Mouse (Mus musculus) heart, embryonic 15.5 days (tissue): ENCODE results near the gene Gm20906. TPM values are rescaled to one million over a fixed set of nuclear protein-coding genes. Genes with fewer than 3 reads are reported as not detected.
"Not testable (repeated sequence)": the region's sequence is repeated elsewhere in the genome, so short reads cannot be mapped to it uniquely, and the experiment has no call there.

Source experiments
- ATAC-seq: fragments of 200-750 bp; cut with Nextera tagmentation; replicated peaks from 2 replicates; pipeline ENCODE4 v1.8.0; 2017; ENCODE audit warnings: low read depth, moderate TSS enrichment; ENCODE audit not compliant: insufficient number of reproducible peaks, insufficient read depth, low FRiP score
- H3K27ac ChIP-seq: fragments of 300-500 bp; sonication (generic); 2 replicates; pipeline ENCODE4 v1.5.1; 2015; ENCODE audit warnings: mild to moderate bottlenecking, inconsistent platforms
- H3K27me3 ChIP-seq: fragments of 300-500 bp; sonication (generic); 2 replicates; pipeline ENCODE4 v1.6.1; 2015; ENCODE audit warnings: inconsistent platforms
- H3K36me3 ChIP-seq: fragments of 300-500 bp; sonication (generic); 2 replicates; pipeline ENCODE4 v1.6.1; 2015; ENCODE audit warnings: mild to moderate bottlenecking, inconsistent platforms
- H3K4me1 ChIP-seq: fragments of 300-500 bp; sonication (generic); replicated peaks from 2 replicates; pipeline ENCODE4 v1.6.1; 2015; ENCODE audit warnings: inconsistent platforms
- H3K4me2 ChIP-seq: fragments of 300-500 bp; sonication (generic); 2 replicates; pipeline ENCODE4 v1.6.1; 2015; ENCODE audit warnings: inconsistent platforms, mild to moderate bottlenecking, moderate library complexity
- H3K4me3 ChIP-seq: fragments of 300-500 bp; sonication (generic); 2 replicates; pipeline ENCODE4 v1.5.1; 2015; ENCODE audit warnings: mild to moderate bottlenecking, inconsistent platforms
- H3K9ac ChIP-seq: fragments of 300-500 bp; sonication (generic); 2 replicates; pipeline ENCODE4 v1.6.1; 2015; ENCODE audit warnings: mild to moderate bottlenecking, inconsistent platforms
- H3K9me3 ChIP-seq: fragments of 300-500 bp; sonication (generic); replicated peaks from 2 replicates; pipeline ENCODE4 v1.6.1; 2016; ENCODE audit warnings: inconsistent platforms
- WGBS: fragments of 180-500 bp; shearing (Covaris S2); methylation state at CpG from one replicate; pipeline ENCODE4 v1.1.7; 2015; ENCODE audit warnings: mixed read lengths; 5-methylcytosine and 5-hydroxymethylcytosine counted together
- polyA plus RNA-seq: library from polyadenylated mRNA; unstranded; fragments of >200 nt; fragmentation: Nextera tagmentation; extraction: Ambion mirVana; gene quantifications from 2 replicates; pipeline ENCODE4 v1.2.1, GENCODE M21; 2015

Gm20906 gene
- not detected in 2 replicates for polyA plus RNA-seq

GRCm38 (mm10) chrY:87550666-87551065 is at the start of gene Gm20906:
Gene Gm20906 (plus strand): TSS chrY:87550966.
- H3K27ac ChIP-seq, ATAC-seq, H3K9ac ChIP-seq, H3K4me3 ChIP-seq, H3K27me3 ChIP-seq, H3K4me1 ChIP-seq, H3K4me2 ChIP-seq, H3K36me3 ChIP-seq, H3K9me3 ChIP-seq: not testable (repeated sequence)
- WGBS: no CpG with 5 or more reads among the region's 6 CpGs
